Mouse (Mus musculus) inflammation-experienced regulatory T-cells, adult 6 months (primary cell): ENCODE measurements around the gene Atf7ip2. TPM values are rescaled to one million over a fixed set of nuclear protein-coding genes. Genes with fewer than 3 reads are reported as not detected.
"Not testable (repeated sequence)": the region's sequence is repeated elsewhere in the genome, so short reads cannot be mapped to it uniquely, and the experiment has no call there.

ENCODE experiments used
- ATAC-seq: one replicate; pipeline ENCODE4 v1.8.0; 2017
- polyA plus RNA-seq, 3 experiments: library from polyadenylated mRNA; unstranded; fragments of 100-300 nt; shearing (Covaris generic); gene quantifications; one replicate each; pipeline ENCODE4 v1.2.1; 2017

Gene Atf7ip2
- polyA plus RNA-seq: under 1 TPM in 2 of 3 experiments, not detected in 1; 0.31 to 0.47 TPM

GRCm38 (mm10) chr16:10192679-10193506 is at the start of gene Atf7ip2:
TSS of gene Atf7ip2 (plus strand) at chr16:10192712.
- no peak for ATAC-seq

GRCm38 (mm10) chr16:10143166-10143565 is 49.3 kb upstream of the Atf7ip2 start:
- ATAC-seq: no peak

- ATAC-seq: no peak
These were observed 45.1 kb upstream of the Atf7ip2 start for GRCm38 (mm10) chr16:10147401-10147800.

GRCm38 (mm10) chr16:10169123-10169905 is 23.2 kb upstream of the Atf7ip2 start:
- no peak for ATAC-seq

- no peak for ATAC-seq
These were observed 22.5 kb upstream of the Atf7ip2 start, which contains the start of gene Rpl39l for GRCm38 (mm10) chr16:10170005-10170404. TSS of gene Rpl39l (plus strand) at chr16:10170226.

- no peak for ATAC-seq
These were observed 21.2 kb upstream of the Atf7ip2 start for GRCm38 (mm10) chr16:10171276-10171675.

- ATAC-seq: no peak
These were observed 20.2 kb upstream of the Atf7ip2 start for GRCm38 (mm10) chr16:10172179-10172820.

- ATAC-seq: not testable (repeated sequence)
These were observed 5.1 kb upstream of the Atf7ip2 start for GRCm38 (mm10) chr16:10187461-10187860.

GRCm38 (mm10) chr16:10208777-10209176 is 16.3 kb downstream of the Atf7ip2 start:
- ATAC-seq: no peak

- ATAC-seq: not testable (repeated sequence)
These were observed 23.9 kb downstream of the Atf7ip2 start for GRCm38 (mm10) chr16:10216366-10216765.

GRCm38 (mm10) chr16:10217020-10217419 is 24.5 kb downstream of the Atf7ip2 start:
- ATAC-seq: not testable (repeated sequence)

GRCm38 (mm10) chr16:10227361-10227760 is 34.8 kb downstream of the Atf7ip2 start:
- ATAC-seq: no peak

- no peak for ATAC-seq
These were observed 44.1 kb downstream of the Atf7ip2 start for GRCm38 (mm10) chr16:10236601-10237000.

- ATAC-seq: no peak
These were observed 61.5 kb downstream of the Atf7ip2 start for GRCm38 (mm10) chr16:10253993-10254392.

GRCm38 (mm10) chr16:10272256-10272655 is 79.7 kb downstream of the Atf7ip2 start:
- no peak for ATAC-seq

GRCm38 (mm10) chr16:10274465-10274864 is 82.0 kb downstream of the Atf7ip2 start:
- no peak for ATAC-seq

- ATAC-seq: not testable (repeated sequence)
These were observed 84.3 kb downstream of the Atf7ip2 start for GRCm38 (mm10) chr16:10276778-10277177.

- ATAC-seq: no peak
These were observed 87.9 kb downstream of the Atf7ip2 start for GRCm38 (mm10) chr16:10280286-10280951.

GRCm38 (mm10) chr16:10281890-10282289 is 89.4 kb downstream of the Atf7ip2 start:
- no peak for ATAC-seq

- no peak for ATAC-seq
These were observed 94.2 kb downstream of the Atf7ip2 start for GRCm38 (mm10) chr16:10286513-10287268.

- ATAC-seq: no peak
These were observed 95.6 kb downstream of the Atf7ip2 start for GRCm38 (mm10) chr16:10288115-10288514.
